Mouse (Mus musculus) spleen, adult 12 weeks (tissue): ENCODE results near the gene Epha2.

Experiments
- DNase-seq: peaks from one replicate; pipeline ENCODE4 v3.0.0; 2022; ENCODE audit warnings: low spot score

Epha2 gene

GRCm38 (mm10) chr4:141332258-141332657 lies 31.2 kb downstream of the Epha2 start:
- DNase-seq = no peak

- DNase-seq = no peak
Measured at GRCm38 (mm10) chr4:141334695-141335094, 33.7 kb downstream of the Epha2 start.

GRCm38 (mm10) chr4:141335263-141335796 lies 34.3 kb downstream of the Epha2 start:
- no peak for DNase-seq

GRCm38 (mm10) chr4:141336196-141336595 lies 35.2 kb downstream of the Epha2 start:
- no peak for DNase-seq

- DNase-seq = no peak
Measured at GRCm38 (mm10) chr4:141337986-141338385, 36.9 kb downstream of the Epha2 start.

GRCm38 (mm10) chr4:141338853-141339252 lies 37.8 kb downstream of the Epha2 start:
- no peak for DNase-seq

GRCm38 (mm10) chr4:141341477-141341876 lies 40.4 kb downstream of the Epha2 start:
- DNase-seq = no peak

- DNase-seq = no peak
Measured at GRCm38 (mm10) chr4:141343515-141343914, 42.5 kb downstream of the Epha2 start.

- DNase-seq = no peak
Measured at GRCm38 (mm10) chr4:141345219-141345618, 44.2 kb downstream of the Epha2 start.

- no peak for DNase-seq
Measured at GRCm38 (mm10) chr4:141347365-141347797, 46.3 kb downstream of the Epha2 start.

GRCm38 (mm10) chr4:141348616-141349015 lies 47.6 kb downstream of the Epha2 start:
- no peak for DNase-seq

GRCm38 (mm10) chr4:141350015-141350414 lies 49.0 kb downstream of the Epha2 start:
- DNase-seq = no peak

GRCm38 (mm10) chr4:141351972-141352371 lies 50.9 kb downstream of the Epha2 start:
- no peak for DNase-seq

GRCm38 (mm10) chr4:141352986-141353385 lies 51.9 kb downstream of the Epha2 start:
- no peak for DNase-seq

- DNase-seq = no peak
Measured at GRCm38 (mm10) chr4:141353868-141354267, 52.8 kb downstream of the Epha2 start.

- no peak for DNase-seq
Measured at GRCm38 (mm10) chr4:141357811-141358210, 56.8 kb downstream of the Epha2 start.

- no peak for DNase-seq
Measured at GRCm38 (mm10) chr4:141359222-141359621, 58.2 kb downstream of the Epha2 start.

- DNase-seq = peak; percentile 21
Measured at GRCm38 (mm10) chr4:141360846-141361245, 59.8 kb downstream of the Epha2 start.

GRCm38 (mm10) chr4:141362937-141363548 lies 62.0 kb downstream of the Epha2 start:
- DNase-seq = peak; percentile 39

- no peak for DNase-seq
Measured at GRCm38 (mm10) chr4:141365126-141365525, 64.1 kb downstream of the Epha2 start.

- no peak for DNase-seq
Measured at GRCm38 (mm10) chr4:141365876-141366275, 64.8 kb downstream of the Epha2 start.

- DNase-seq = no peak
Measured at GRCm38 (mm10) chr4:141367997-141368791, 67.2 kb downstream of the Epha2 start, which contains the start of gene Fam131c. Gene Fam131c, plus strand, starts transcription at chr4:141368220.

- DNase-seq = no peak
Measured at GRCm38 (mm10) chr4:141372426-141372825, 71.4 kb downstream of the Epha2 start.
